Mouse (Mus musculus) ES-Bruce4 (cell line): Measurements from ENCODE around the gene Slc11a2.

Source experiments
- CTCF ChIP-seq: IDR thresholded peaks from one replicate; pipeline ENCODE4 v1.8.1; 2011; ENCODE audit warnings: low read depth, low read length
- EP300 ChIP-seq: IDR thresholded peaks from 2 replicates; pipeline ENCODE4 v1.6.1; 2011; ENCODE audit warnings: low read depth, low read length; ENCODE audit not compliant: insufficient read depth
- POLR2A ChIP-seq: IDR thresholded peaks from one replicate; pipeline ENCODE4 v1.8.1; 2011; ENCODE audit warnings: low read length; ENCODE audit not compliant: insufficient read depth

DNA sequence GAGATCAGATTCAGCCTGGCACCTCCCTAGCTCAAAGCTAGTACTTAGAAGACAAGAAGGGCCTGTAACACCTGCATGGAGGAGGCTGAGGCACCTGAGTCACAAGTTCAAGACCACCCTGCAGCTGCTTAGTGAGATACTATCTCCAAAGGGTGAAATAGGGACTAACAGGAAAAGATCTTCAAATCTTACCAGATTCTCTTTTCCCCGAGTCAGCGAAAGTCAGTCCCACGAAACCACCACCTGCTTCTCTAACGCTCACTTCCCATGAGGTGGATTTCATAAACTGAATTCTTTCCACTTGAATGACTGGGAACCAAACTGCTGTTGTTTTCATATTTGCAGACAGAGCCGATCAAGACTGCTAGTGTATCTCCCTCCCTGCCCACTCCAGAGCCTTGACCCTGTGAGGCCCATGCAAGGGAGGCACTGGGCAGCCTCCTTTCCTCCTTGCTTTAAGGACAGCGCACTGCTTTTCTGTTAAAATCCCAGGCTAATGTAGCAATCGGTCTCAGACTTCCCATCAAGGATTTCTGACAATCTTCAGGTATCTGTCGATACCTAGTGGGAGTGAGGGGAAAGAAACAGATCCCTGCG lies 6.9 kb downstream of the Slc11a2 start:
- TF ChIP-seq CTCF: no peak
- TF ChIP-seq POLR2A: no peak
- no peak for TF ChIP-seq EP300
